Mouse (Mus musculus) thymus, adult 2 months (tissue): ENCODE measurements at regions not wholly inside any gene's neighbourhood (a gene's known extent, or its start where the extent isn't known, plus 50 kb on each side); places are given as distances from the start of the nearest gene placed in this dataset.

Experiments used
- CTCF ChIP-seq: fragments of 200-500 bp; IDR thresholded peaks from 2 replicates; pipeline ENCODE4 v1.5.1; 2012; ENCODE audit warnings: mild to moderate bottlenecking, control low read depth, low read length, moderate library complexity, borderline replicate concordance; ENCODE audit not compliant: control insufficient read depth, poor library complexity, insufficient read depth; ENCODE audit errors: extremely low read depth
- POLR2A ChIP-seq: fragments of 200-500 bp; IDR thresholded peaks from 2 replicates; pipeline ENCODE4 v1.6.1; 2012; ENCODE audit warnings: mild to moderate bottlenecking, low read length, control low read depth, moderate library complexity; ENCODE audit not compliant: control insufficient read depth, poor library complexity, insufficient read depth; ENCODE audit errors: extremely low read depth

DNA sequence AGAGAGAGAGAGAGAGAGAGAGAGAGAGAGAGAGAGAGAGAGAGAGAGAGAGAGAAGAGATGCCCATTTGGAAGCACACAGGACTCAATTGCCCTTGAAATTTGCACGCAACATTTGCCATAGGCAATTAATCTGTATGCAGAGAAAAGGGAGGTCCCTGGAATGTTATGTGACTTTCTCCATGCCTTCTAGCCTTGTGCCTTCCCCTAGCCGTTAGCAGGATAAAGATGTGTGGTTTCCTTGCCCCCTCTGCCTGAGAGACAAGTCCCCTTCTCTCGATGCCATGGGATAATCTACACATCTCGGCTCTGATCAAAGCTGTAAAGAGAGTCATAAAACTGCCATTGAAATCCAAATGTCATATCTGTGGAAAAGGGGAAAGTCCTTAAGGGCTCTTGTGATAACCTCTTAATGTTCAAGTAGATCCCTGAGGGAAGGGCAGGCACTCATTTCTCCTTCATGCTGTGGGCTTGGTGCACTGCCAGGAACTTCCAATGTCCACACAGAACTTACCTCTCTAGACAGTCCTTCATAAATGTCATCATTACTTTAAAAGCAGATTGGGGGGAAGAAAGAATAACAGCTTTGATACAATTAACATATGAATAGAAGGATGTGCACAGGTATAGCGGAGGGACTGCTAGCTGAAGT is 106.9 kb upstream of the Gm10295 start:
- TF ChIP-seq POLR2A (no peak), CTCF (no peak)
